Mouse (Mus musculus) sigmoid colon, adult 10 weeks (tissue): ENCODE data around the gene Il13. TPM values are rescaled to one million over a fixed set of nuclear protein-coding genes. Genes with fewer than 3 reads are reported as not detected.

Experiments used
- polyA plus RNA-seq: library from polyadenylated mRNA; stranded (reverse); fragments of 350-450 nt; fragmentation: Illumina TruSeq; extraction: RNeasy Lipid Tissue Mini Kit (QIAGEN cat#74804); gene quantifications from one replicate; pipeline ENCODE4 v1.2.3, GENCODE M21; 2014; ENCODE audit warnings: low read depth, low replicate concordance

Il13 gene
- not detected for polyA plus RNA-seq

DNA sequence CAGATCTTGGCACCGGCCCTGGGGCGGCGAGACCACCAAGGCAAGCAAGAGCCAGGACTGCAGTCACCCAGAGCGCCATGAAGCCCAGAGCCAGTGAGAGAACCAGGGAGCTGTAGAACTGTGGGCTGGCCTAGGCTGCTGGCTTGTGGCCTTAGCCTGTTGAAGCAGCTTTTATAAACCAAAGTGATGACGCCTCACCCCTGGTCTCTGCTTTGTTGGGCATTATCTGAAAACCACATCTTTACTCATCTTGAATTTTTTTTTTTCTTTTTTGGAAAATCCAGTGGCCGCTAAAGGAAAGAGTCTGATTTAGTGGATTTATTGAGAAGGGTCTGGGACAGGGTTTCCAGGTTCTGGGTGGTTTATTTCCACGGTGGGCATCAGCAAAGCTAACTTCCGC is at the start of gene Il13:
Il13 (minus strand) TSS at position 147 of the 400 bp plus-strand sequence.

DNA sequence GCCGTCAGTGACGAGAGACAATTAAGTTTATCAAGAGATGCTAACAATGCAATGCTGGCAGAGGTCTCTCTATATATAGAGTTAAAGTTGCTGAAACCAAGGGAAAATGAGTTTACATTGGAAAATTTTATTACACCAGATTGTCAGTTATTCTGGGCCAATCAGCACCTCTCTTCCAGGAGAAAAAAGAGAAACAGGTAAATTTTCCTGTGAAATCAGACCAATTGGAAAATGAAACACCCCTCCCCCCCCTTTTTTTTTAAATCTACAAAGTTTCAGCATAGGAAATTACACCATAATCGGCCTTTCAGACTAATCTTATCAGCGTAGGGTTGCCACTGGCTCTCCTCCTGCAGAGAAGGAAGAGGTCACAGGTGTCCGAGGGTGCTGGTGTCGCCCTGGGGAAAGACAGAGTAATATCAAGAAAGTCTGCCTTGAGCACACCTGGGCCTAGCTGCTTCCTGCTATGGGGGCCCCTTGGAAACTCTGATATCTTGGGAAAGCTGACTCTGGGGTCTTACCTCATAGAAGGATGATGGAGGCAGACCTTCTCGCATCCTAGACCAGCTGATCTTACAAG is 15.8 kb downstream of the Il13 start, which contains the start of gene Il4:
Il4 (minus strand) TSS at position 51 of the 580 bp plus-strand sequence.

Other genes with a start within 250 kb of the Il13 start
- not detected for gene Leap2, start 211.5 kb downstream of the Il13 start, polyA plus RNA-seq
- gene Uqcrq, start 203.9 kb downstream of the Il13 start, polyA plus RNA-seq: 42.0 TPM
- not detected for gene Gdf9, start 203.7 kb downstream of the Il13 start, polyA plus RNA-seq
- 0.19 TPM for gene Gm10447, start 177.6 kb downstream of the Il13 start, polyA plus RNA-seq
- not detected for gene Shroom1, start 177.5 kb downstream of the Il13 start, polyA plus RNA-seq
- gene Gm9837, start 164.2 kb downstream of the Il13 start, polyA plus RNA-seq: not detected
- gene Gm9945, start 154.5 kb downstream of the Il13 start, polyA plus RNA-seq: not detected
- 3.4 TPM for gene Sowaha, start 154.4 kb downstream of the Il13 start, polyA plus RNA-seq
- gene Sept8, start 115.4 kb downstream of the Il13 start, polyA plus RNA-seq: 24.3 TPM
- gene Kif3a, start 67.3 kb downstream of the Il13 start, polyA plus RNA-seq: 12.0 TPM
- not detected for gene Il4, start 16.0 kb downstream of the Il13 start, polyA plus RNA-seq
- 35.7 TPM for gene Rad50, start 72.6 kb upstream of the Il13 start, polyA plus RNA-seq
- 0.38 TPM for gene Il5, start 86.1 kb upstream of the Il13 start, polyA plus RNA-seq
- gene Irf1, start 135.3 kb upstream of the Il13 start, polyA plus RNA-seq: 27.3 TPM
- not detected for gene Gm17334, start 138.5 kb upstream of the Il13 start, polyA plus RNA-seq
- gene Gm12216, start 224.6 kb upstream of the Il13 start, polyA plus RNA-seq: 1.3 TPM